Mouse (Mus musculus): ENCODE data around the gene Kcp. TPM values are rescaled to one million over a fixed set of nuclear protein-coding genes. Genes with fewer than 3 reads are reported as not detected.

Kcp gene
- polyA plus RNA-seq, 1 experiment from 2014 or later = 11.5 TPM

GRCm38 (mm10) chr6:29506834-29507233 is 918 bp downstream of the Kcp start:
- H3K4me1 ChIP-seq (replicated peaks; ENCODE audit: control insufficient read depth, insufficient read depth, low read length) = peaks cover 14% of the 10 kb centered on the region

DNA sequence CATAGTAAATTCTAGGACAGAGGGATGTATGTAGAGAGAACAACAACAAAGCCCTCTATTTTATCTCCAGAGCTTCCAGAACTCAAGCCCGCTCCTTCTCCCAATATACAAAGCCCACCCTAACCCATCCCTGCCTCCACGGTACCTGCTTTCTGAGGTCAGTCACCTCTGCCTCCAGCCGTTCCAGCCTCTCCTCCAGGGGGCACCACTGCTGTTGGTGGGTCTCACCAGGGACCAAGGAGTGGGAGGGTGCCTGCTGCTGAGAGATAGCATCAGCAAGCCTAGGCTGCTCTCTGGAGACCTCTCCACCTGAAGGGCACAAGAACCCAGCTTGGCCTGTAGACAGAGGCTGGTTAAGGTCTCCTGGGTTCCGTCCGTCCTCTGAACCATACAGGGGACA is 2.3 kb downstream of the Kcp start:
- Histone ChIP-seq H3K9ac (ENCODE audit: low read length) (no peak overlapping the region), H3K27me3 (ENCODE audit: control insufficient read depth, insufficient read depth, low read depth, low read length) (peaks cover 2% of the 10 kb centered on the region; the same call in 1 of the 2 replicates), H3K4me1 (replicated peaks; ENCODE audit: control insufficient read depth, insufficient read depth, low read length) (peaks cover 14% of the 10 kb centered on the region), H3K4me2 (ENCODE audit: low read depth, low read length) (no peak overlapping the region), H3K4me3 (ENCODE audit: low read length) (no peak overlapping the region), H3K27ac (ENCODE audit: low read length) (no peak overlapping the region), H3K36me3 (ENCODE audit: control insufficient read depth, insufficient read depth, low read length) (no peaks in the 10 kb centered on the region), H3K9me3 (ENCODE audit: control insufficient read depth, low read length) (no peaks in the 10 kb centered on the region)
- WGBS = 84% methylated on average over 5 of the region's 5 CpGs
- no peak for ATAC-seq (ENCODE audit: low read depth)

More at GRCm38 (mm10) chr6:29506834-29507233, 918 bp downstream of the Kcp start:
- Histone ChIP-seq H3K4me3 (ENCODE audit: low read length) (peak overlapping the region; percentile 67), H3K27me3 (ENCODE audit: control insufficient read depth, insufficient read depth, low read depth, low read length) (peaks cover 2% of the 10 kb centered on the region; the same call in 1 of the 2 replicates), H3K27ac (ENCODE audit: low read length) (no peak overlapping the region), H3K9me3 (ENCODE audit: control insufficient read depth, low read length) (no peaks in the 10 kb centered on the region), H3K9ac (ENCODE audit: low read length) (peak overlapping the region; percentile 68), H3K36me3 (ENCODE audit: control insufficient read depth, insufficient read depth, low read length) (no peaks in the 10 kb centered on the region), H3K4me2 (ENCODE audit: low read depth, low read length) (peak overlapping the region; percentile 76)
- ATAC-seq (ENCODE audit: low read depth) = peak; percentile 20; the same call in 1 of the 2 replicates
- 20% methylated on average over 8 of the region's 8 CpGs for WGBS

DNA sequence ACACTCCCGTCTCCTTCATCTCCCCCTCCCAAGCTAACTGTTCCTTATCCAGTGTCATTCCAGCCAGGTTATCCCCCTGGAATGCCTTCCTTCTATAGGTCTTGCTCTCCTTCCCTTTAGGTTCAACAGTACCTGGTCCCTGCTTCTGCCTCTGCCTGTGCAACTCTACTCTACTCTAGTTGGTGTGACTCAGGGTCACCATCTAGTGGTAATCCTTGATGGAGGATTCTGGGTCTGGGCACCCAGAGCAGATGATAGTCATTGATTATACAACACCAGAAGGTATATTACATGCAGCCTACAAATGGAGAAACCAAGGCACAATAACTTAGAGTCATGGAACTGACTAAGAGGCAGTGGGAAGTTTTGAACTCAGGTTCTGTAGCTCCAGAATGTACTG is 6.2 kb downstream of the Kcp start:
- Histone ChIP-seq H3K9ac (ENCODE audit: low read length) (no peak overlapping the region), H3K36me3 (ENCODE audit: control insufficient read depth, insufficient read depth, low read length) (no peaks in the 10 kb centered on the region), H3K4me1 (replicated peaks; ENCODE audit: control insufficient read depth, insufficient read depth, low read length) (peaks cover 4% of the 10 kb centered on the region; the same call in 1 of the 2 replicates), H3K4me3 (ENCODE audit: low read length) (no peak overlapping the region), H3K9me3 (ENCODE audit: control insufficient read depth, low read length) (no peaks in the 10 kb centered on the region), H3K27me3 (ENCODE audit: control insufficient read depth, insufficient read depth, low read depth, low read length) (peaks cover 3% of the 10 kb centered on the region; the same call in 1 of the 2 replicates), H3K4me2 (ENCODE audit: low read depth, low read length) (no peak overlapping the region), H3K27ac (ENCODE audit: low read length) (no peak overlapping the region)
- 91% methylated on average over 1 of the region's 1 CpGs for WGBS
- ATAC-seq (ENCODE audit: low read depth) = no peak

GRCm38 (mm10) chr6:29500810-29501209 is 6.9 kb downstream of the Kcp start:
- 86% methylated on average over 6 of the region's 6 CpGs for WGBS

DNA sequence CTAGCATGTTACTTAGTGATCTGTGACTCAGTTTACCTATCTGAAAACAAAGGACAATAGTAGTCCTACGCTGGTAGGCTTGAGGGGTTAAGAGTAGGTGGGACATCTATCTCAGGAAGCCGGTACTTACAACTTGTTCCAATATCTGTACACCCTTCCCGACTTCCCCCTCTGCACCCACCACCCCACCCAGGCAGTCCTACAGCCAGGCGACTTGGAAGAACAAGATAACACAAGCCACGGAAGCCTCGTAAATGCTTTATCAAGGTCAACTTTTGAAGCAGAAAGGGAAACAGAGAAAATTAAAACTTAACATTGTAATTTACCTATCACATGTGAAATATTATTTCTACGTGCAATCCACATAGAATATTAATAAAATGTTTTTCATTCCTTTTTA is 7.6 kb downstream of the Kcp start:
- no peak overlapping the region for H3K9ac ChIP-seq (ENCODE audit: low read length)
- peaks cover 9% of the 10 kb centered on the region; the same call in 1 of the 2 replicates for H3K27me3 ChIP-seq (ENCODE audit: control insufficient read depth, insufficient read depth, low read depth, low read length)
- no peak for ATAC-seq (ENCODE audit: low read depth)
- H3K27ac ChIP-seq (ENCODE audit: low read length) = no peak overlapping the region
- no peaks in the 10 kb centered on the region for H3K9me3 ChIP-seq (ENCODE audit: control insufficient read depth, low read length)
- H3K4me2 ChIP-seq (ENCODE audit: low read depth, low read length) = no peak overlapping the region
- no peaks in the 10 kb centered on the region for H3K4me1 ChIP-seq (replicated peaks; ENCODE audit: control insufficient read depth, insufficient read depth, low read length)
- H3K36me3 ChIP-seq (ENCODE audit: control insufficient read depth, insufficient read depth, low read length) = no peaks in the 10 kb centered on the region
- no peak overlapping the region for H3K4me3 ChIP-seq (ENCODE audit: low read length)
- 83% methylated on average over 7 of the region's 7 CpGs for WGBS

More at GRCm38 (mm10) chr6:29500810-29501209, 6.9 kb downstream of the Kcp start:
- Histone ChIP-seq H3K9me3 (ENCODE audit: control insufficient read depth, low read length) (no peaks in the 10 kb centered on the region), H3K9ac (ENCODE audit: low read length) (no peak overlapping the region), H3K4me3 (ENCODE audit: low read length) (no peak overlapping the region), H3K36me3 (ENCODE audit: control insufficient read depth, insufficient read depth, low read length) (no peaks in the 10 kb centered on the region), H3K4me1 (replicated peaks; ENCODE audit: control insufficient read depth, insufficient read depth, low read length) (no peaks in the 10 kb centered on the region), H3K27me3 (ENCODE audit: control insufficient read depth, insufficient read depth, low read depth, low read length) (peaks cover 7% of the 10 kb centered on the region; the same call in 1 of the 2 replicates), H3K4me2 (ENCODE audit: low read depth, low read length) (no peak overlapping the region), H3K27ac (ENCODE audit: low read length) (no peak overlapping the region)
- ATAC-seq (ENCODE audit: low read depth) = no peak

DNA sequence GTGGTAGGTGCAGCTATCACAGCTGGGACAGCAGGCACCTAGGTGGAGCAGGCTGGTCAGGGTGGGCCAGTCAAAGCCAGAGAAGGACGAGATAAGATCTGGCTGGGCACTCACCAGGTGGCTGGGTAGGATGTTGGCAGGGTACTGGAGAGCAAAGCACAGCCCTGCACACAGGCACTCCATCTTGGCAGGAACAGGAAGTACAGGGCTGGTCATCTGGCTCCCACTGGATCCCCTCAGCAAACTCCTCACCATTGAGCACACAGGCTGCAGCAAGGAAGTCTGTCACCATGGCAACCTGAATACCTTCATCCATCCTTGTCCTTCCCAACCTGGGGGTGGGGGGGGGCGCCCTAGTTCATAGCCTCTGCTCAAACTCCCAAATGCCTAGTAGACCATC is 10.0 kb downstream of the Kcp start:
- no peaks in the 10 kb centered on the region for H3K36me3 ChIP-seq (ENCODE audit: control insufficient read depth, insufficient read depth, low read length)
- 21% methylated on average over 2 of the region's 2 CpGs for WGBS

DNA sequence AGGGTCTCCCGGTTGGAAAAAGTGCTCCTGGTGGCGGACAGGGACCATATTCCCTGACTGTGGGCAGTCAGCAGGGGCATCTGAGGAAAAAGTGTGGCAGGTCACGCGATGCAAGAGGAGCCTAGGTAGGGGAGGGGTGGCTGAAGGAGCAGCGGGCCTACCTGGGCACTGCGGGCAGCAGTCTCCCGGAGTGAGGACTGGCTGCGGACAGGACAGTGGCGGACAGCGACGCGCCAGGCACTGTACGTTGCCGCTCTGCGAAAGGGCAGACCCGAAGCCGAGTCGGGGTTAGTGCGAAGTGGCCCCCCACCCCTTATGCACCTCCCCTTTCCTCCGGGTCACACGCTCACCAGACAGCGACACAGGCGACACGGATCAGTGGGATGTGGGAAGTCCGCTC is 11.5 kb downstream of the Kcp start:
- Histone ChIP-seq H3K4me3 (ENCODE audit: low read length) (no peak overlapping the region), H3K4me2 (ENCODE audit: low read depth, low read length) (no peak overlapping the region)

More for the DNA sequence above, 10.0 kb downstream of the Kcp start:
- 0 out of 2 replicates have a peak, but pooled peaks have one; percentile 23 for ATAC-seq (ENCODE audit: low read depth)
- Histone ChIP-seq H3K9me3 (ENCODE audit: control insufficient read depth, low read length) (no peaks in the 10 kb centered on the region), H3K4me1 (replicated peaks; ENCODE audit: control insufficient read depth, insufficient read depth, low read length) (no peaks in the 10 kb centered on the region), H3K27ac (ENCODE audit: low read length) (no peak overlapping the region), H3K4me3 (ENCODE audit: low read length) (no peak overlapping the region), H3K9ac (ENCODE audit: low read length) (no peak overlapping the region), H3K4me2 (ENCODE audit: low read depth, low read length) (no peak overlapping the region), H3K27me3 (ENCODE audit: control insufficient read depth, insufficient read depth, low read depth, low read length) (peaks cover 9% of the 10 kb centered on the region; the same call in 1 of the 2 replicates)

GRCm38 (mm10) chr6:29494101-29494500 is 13.7 kb downstream of the Kcp start:
- Histone ChIP-seq H3K36me3 (ENCODE audit: control insufficient read depth, insufficient read depth, low read length) (no peaks in the 10 kb centered on the region), H3K4me1 (replicated peaks; ENCODE audit: control insufficient read depth, insufficient read depth, low read length) (no peaks in the 10 kb centered on the region), H3K27me3 (ENCODE audit: control insufficient read depth, insufficient read depth, low read depth, low read length) (peaks cover 9% of the 10 kb centered on the region; the same call in 1 of the 2 replicates), H3K9ac (ENCODE audit: low read length) (no peak overlapping the region), H3K4me2 (ENCODE audit: low read depth, low read length) (no peak overlapping the region), H3K9me3 (ENCODE audit: control insufficient read depth, low read length) (no peaks in the 10 kb centered on the region), H3K27ac (ENCODE audit: low read length) (no peak overlapping the region), H3K4me3 (ENCODE audit: low read length) (no peak overlapping the region)
- ATAC-seq (ENCODE audit: low read depth) = no peak
- WGBS = 78% methylated on average over 4 of the region's 4 CpGs

More for the DNA sequence above, 11.5 kb downstream of the Kcp start:
- H3K27ac ChIP-seq (ENCODE audit: low read length) = no peak overlapping the region
- no peaks in the 10 kb centered on the region for H3K36me3 ChIP-seq (ENCODE audit: control insufficient read depth, insufficient read depth, low read length)
- no peaks in the 10 kb centered on the region for H3K9me3 ChIP-seq (ENCODE audit: control insufficient read depth, low read length)
- peaks cover 9% of the 10 kb centered on the region; the same call in 1 of the 2 replicates for H3K27me3 ChIP-seq (ENCODE audit: control insufficient read depth, insufficient read depth, low read depth, low read length)
- no peak for ATAC-seq (ENCODE audit: low read depth)
- 34% methylated on average over 23 of the region's 25 CpGs for WGBS
- no peaks in the 10 kb centered on the region for H3K4me1 ChIP-seq (replicated peaks; ENCODE audit: control insufficient read depth, insufficient read depth, low read length)
- no peak overlapping the region for H3K9ac ChIP-seq (ENCODE audit: low read length)

DNA sequence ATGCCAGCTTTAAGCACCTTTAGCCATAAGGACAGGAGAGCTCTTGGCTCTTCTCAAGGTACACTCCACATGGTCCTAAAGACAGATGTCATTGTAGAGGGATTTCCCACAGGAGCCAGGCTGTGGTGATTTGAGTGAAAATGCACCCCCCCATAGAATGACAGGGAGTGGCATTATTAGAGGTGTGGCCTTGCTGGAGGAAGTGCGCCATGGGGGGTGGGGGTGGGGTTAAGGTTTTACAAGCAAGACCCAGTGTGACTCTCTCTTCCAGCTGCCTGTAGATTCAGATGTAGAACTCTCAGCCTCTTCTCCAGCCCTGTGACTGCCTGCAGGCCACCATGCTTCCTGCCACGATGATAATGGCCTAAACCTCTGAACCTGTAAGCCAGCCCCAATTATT is 21.8 kb downstream of the Kcp start:
- Histone ChIP-seq H3K4me2 (ENCODE audit: low read depth, low read length) (no peak overlapping the region), H3K4me3 (ENCODE audit: low read length) (no peak overlapping the region), H3K9me3 (ENCODE audit: control insufficient read depth, low read length) (no peaks in the 10 kb centered on the region), H3K9ac (ENCODE audit: low read length) (no peak overlapping the region), H3K27ac (ENCODE audit: low read length) (no peak overlapping the region), H3K27me3 (ENCODE audit: control insufficient read depth, insufficient read depth, low read depth, low read length) (no peaks in the 10 kb centered on the region), H3K36me3 (ENCODE audit: control insufficient read depth, insufficient read depth, low read length) (no peaks in the 10 kb centered on the region), H3K4me1 (replicated peaks; ENCODE audit: control insufficient read depth, insufficient read depth, low read length) (peaks cover 3% of the 10 kb centered on the region; the same call in 1 of the 2 replicates)
- no peak for ATAC-seq (ENCODE audit: low read depth)
- 50% methylated on average over 2 of the region's 2 CpGs for WGBS

All from lung, embryonic 16.5 days (tissue).